Mouse (Mus musculus) E14TG2a.4 (cell line): ENCODE measurements around the gene Lyz1.

Experiments
- CTCF ChIP-seq: conservative IDR thresholded peaks from 2 replicates; pipeline ENCODE4 v1.5.1; 2014; ENCODE audit warnings: low read length
- NANOG ChIP-seq: IDR thresholded peaks from 2 replicates; pipeline ENCODE4 v1.6.1; 2014; ENCODE audit warnings: borderline replicate concordance, low read length, mixed read lengths
- POU5F1 ChIP-seq: IDR thresholded peaks from 2 replicates; pipeline ENCODE4 v1.6.1; 2014; ENCODE audit warnings: low read length, borderline replicate concordance

- no peak for TF ChIP-seq CTCF
- TF ChIP-seq POU5F1 = no peak
- TF ChIP-seq NANOG = no peak
Observed at GRCm38 (mm10) chr10:117299106-117299505, 6.4 kb upstream of the Lyz1 start.
